Mouse (Mus musculus): Measurements from ENCODE around the gene Hoxc9.

Hoxc9 gene

DNA sequence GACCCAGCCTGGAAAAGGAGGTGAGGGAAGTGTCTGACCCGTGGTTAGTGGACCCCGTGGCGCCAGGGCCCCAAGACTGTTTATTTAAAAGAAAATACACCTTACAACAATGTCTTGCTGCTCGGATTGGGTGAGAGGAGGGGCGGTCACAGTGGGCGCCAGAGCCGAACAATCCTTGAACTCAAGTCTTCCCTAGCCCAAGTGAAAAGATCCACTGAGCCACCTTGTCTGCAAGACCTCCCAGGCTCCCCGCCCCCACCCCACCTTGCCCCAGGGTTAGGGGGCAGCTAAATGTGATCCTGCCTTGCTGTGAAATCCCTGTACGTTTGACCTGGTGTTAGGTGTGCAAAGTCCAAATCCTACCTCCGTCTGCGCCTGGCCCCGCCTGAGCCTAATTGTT lies 19.3 kb upstream of the Hoxc9 start:
- peak in 1 of 2 experiments; percentile 54 for DNase-seq

DNA sequence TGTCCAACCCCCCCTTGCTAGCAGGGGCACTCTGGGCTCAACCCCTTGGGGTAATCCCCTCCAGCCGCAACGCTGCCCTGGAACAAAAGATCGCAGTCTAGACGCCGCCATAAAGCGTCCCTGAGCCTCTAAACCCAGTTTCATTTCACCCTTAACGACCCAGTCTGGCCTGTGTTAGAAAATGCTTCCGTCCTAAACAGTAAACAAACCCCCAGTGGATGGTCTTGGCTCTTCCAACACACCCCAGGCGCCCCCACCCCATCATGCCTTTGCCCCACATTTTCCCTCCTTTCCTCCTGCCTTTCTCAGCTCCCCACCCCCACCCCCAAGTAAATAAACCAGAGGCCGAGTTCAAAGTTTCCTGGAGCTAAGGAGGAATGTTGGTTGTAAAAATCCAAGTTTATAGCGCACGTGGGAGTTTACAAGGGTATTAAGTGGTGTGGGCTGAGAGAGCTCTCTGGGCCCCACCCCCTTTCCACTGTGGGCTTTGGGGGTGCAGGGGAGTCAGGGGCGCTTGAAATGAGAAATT lies 16.5 kb upstream of the Hoxc9 start:
- DNase-seq = peak in 1 of 2 experiments; percentile 72

DNA sequence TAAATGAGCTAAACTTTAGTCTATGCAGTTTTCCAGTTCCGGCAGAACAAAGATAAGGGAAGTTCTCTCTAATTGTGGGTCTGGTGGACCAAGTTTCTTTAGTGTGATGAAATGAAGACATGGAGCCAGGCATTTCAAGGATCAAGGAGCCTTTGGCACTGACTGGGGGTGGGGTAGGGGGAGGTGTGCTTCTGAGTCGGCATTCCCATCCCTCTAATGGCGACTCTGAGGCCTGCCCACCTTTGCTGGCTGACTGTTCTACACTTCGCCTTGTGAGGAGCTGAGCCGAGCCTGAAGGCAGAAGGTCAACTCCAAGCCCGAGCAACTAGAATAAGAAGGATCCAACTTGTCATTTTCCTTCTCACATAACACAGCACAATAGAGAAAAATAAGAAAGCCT lies 14.5 kb upstream of the Hoxc9 start:
- peak in 1 of 2 experiments; percentile 80 for DNase-seq

DNA sequence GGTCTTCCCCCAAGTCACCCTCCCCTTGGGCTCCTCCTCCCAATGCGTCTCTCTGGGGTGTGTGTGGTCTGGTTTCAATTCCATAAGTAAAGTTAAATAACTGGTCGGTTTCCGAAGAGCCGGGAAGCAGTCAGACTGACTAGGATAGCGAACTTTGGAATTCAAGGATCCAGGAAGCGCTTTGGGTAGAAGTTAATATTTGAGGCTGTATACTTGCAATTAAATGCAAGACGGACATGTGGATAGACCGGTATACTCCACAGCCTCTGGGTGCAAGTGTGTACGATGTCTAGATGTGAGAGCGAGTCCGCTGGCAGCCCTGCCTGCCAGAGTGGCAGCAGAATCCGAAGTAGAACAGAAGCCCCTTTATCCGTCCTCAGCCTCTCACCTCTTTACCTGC lies 13.7 kb upstream of the Hoxc9 start:
- DNase-seq = peak in 1 of 2 experiments; percentile 68

DNA sequence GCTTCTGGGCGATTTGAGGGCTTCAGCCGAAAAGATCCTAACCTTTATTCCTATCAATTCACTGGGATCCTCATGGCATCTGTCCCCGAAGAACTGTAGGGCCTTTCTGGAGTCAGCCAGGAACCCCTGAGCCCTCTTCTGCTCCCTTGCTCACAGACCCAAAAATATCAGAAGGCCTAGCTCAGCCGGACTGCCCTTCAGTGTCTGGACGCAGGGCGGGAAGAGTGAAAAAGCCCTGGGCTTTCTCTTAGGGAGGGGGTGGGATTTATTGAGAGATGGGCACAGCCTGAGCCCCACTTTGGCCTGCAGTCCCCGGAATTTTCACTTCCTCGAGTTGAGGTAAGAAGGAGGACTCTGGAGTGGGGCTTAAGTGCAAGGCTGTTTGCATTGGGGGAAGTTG lies 13.0 kb upstream of the Hoxc9 start:
- DNase-seq = peak in 1 of 2 experiments; percentile 67

DNA sequence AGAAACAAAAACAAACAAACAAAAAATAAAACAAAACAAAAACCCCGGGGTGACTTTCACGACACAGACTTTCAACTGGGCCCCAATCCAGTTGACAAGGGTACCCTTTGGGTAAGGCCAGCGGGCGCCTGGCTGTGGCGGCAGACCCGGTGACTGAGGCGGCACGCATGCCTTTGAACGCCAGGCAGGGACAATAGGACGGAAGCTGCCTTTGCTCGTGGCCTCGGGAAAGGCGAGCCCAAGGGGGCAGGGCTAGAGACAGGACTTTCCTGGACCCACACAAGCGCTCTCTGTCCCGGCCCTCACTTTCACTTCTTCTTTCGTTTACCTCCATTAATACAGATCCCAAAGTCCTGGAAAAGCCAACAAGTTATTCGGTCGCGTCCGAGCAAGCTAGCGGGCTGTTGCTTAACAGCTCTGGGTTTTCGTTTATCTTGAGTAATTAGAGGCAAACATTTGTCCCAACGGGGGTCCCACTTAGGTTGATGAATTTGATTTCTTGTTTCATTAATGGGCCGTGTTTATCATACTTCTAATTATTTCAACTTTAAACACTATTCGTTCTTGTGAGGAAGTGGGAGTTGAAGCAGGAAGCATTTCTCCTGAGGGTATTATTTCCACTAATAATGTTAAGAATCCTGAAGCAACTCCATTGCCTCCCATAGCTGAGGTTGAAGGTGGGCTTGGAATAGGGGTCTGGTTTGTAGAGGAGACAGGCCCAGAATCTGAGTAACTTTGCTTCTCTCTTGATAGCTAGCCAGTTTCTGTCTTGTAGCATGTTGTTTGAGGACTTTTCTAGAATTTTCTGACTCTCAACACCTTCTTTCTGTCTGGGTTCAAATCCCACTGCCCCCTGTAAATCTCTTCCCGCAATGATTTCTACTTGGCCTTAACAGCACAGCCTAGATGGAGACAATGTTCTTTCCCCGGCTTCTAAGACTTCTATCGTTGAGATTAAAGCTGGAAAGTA lies 12.3 kb upstream of the Hoxc9 start:
- peak; percentile 79 to 87 for DNase-seq

DNA sequence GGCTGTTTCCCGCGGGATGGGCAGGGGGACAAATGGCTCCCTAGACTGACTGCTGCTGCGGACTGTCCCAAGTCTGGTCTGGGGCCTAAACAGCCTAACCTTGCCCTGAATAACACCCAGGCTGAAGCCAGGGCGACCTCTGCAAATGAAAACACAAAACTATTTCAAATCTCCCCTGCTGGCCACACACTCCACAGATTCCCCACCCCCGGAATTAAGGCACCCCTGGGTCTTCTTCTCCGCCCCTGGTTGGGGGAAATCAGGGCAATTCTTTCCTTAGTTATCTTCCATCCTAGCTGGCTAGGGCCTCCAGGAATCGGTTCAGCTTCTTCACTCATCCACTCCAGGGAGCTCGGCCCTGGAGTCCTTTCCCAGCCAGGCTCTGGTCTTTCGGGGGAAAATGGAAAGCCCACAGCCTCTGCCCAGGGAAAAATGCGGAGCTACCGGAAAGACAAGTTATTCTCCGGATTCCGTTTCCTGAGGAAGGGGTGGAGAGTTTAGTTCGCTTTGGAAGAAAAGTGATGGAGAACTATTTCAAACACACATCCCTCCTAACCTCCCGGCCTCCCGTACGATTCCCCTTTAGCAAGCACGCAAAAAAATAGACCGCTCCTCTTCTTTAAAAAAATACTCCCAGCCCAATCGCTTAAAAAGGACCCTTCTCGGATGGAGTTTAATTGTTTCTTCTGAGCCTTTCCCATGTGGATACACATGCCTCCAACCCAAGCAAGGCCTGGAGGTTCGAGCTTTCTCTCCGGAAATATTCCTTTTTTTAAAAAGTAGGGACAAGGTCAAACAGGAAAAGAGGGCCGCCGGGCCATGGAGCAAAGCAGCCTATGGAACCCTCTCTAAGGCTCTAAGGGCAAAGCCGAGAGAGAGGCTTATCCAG lies 11.0 kb upstream of the Hoxc9 start:
- DNase-seq = peak in 1 of 2 experiments; percentile 64

DNA sequence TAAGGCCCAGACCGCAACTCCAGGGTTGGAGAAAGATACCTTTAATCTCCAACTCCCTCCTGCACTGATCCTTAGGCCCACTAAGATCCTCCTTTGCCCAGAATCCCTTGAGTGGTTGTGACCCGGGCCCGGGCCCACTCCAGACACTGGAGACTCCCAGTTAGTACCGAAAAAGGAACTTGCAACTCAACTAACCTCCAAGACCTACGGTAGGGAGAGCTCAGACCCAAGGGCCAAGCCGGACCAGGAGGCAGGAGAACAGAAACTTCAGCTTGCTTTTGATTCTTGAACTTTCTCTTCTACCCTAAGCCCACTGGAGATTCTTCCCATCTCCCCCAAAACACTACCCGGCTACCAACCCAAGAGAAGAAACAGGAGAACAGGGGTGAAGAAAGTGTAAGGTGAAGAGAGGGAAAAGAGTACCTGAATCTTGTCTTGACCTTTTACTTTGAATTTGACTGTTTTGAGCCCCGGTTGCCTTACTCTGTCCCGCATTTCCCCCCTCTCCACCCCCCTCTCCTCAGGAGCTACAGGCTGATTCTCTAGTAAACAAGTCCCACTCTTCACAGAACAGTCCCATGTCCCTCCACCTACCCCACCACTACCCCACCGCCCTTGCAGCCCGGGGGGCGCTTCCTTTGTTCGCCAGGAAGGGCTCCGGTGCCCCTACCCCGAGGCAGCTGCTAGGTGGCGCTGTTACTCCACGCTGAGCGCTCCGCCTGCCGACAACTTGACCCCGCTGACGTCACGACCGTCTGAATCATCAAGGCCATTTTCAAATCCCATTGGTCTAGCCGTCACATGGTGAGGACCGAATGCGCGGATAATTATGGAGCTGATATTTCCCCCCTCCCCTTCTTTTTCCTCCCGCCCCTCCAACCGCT lies 10.1 kb upstream of the Hoxc9 start:
- peak; percentile 99 for DNase-seq

DNA sequence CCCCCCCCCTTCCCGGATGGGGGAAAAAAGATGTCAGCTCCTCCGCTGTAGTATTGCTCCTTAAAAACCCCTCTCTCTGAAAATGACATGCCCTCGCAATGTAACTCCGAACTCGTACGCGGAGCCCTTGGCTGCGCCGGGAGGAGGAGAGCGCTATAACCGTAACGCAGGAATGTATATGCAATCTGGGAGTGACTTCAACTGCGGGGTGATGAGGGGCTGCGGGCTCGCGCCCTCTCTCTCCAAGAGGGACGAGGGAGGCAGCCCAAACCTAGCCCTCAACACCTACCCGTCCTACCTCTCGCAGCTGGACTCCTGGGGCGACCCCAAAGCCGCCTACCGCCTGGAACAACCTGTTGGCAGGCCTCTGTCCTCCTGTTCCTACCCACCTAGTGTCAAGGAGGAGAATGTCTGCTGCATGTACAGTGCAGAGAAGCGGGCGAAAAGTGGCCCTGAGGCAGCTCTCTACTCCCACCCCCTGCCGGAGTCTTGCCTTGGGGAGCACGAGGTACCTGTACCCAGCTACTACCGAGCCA lies 9.4 kb upstream of the Hoxc9 start, which contains the start of gene Hoxc10:
Hoxc10 (plus strand) TSS at position 21 of the 536 bp plus-strand sequence.
- no peak for DNase-seq

DNA sequence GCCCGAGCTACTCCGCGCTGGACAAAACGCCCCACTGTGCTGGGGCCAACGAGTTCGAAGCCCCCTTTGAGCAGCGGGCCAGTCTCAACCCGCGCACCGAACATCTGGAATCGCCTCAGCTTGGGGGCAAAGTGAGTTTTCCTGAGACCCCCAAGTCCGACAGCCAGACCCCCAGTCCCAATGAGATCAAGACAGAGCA lies 9.0 kb upstream of the Hoxc9 start, which contains the start of gene Hoxc5:
Hoxc5 (plus strand) TSS at position 132 of the 199 bp plus-strand sequence.
- no peak for DNase-seq

DNA sequence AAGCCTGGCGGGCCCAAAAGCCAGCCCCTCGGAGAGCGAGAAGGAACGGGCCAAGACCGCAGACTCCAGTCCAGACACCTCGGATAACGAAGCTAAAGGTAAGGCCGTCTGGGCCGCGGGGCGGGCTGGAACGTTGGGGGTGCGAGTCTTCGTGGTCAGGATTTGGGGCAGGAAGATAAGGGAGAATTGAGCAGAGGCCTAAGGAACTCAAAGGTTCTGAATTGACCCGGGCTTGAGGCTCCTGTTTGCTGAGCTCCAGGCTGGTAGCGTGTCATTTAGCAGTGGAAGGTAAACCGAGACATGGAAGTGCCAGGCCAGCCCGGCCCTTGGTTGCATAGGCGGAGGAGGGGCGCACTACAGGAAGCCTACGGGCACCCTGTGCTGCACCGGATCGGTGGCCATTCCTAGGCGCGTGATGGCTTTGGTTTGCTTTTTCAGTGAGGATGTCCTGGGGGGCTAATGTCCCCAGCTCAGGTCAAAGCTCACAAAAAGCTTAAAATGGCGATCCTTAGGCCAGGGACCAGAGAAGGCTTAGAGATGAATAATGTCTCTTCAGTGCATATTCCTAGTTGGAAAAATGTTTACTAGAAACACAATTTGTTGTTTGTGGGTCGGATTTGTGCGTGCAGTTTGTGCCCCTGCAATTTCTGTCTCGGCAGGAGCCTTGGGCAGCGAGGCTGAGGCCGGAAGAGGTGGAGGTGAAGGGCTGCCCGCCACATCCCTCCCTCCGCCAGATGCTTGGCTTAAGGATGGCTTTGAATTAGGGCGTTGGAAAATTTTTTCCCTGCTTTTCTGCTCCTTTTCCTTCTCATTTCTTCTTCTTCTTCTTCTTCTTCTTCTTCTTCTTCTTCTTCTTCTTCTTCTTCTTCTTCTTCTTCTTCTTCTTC lies 8.5 kb upstream of the Hoxc9 start:
- peak; percentile 58 to 72 for DNase-seq

DNA sequence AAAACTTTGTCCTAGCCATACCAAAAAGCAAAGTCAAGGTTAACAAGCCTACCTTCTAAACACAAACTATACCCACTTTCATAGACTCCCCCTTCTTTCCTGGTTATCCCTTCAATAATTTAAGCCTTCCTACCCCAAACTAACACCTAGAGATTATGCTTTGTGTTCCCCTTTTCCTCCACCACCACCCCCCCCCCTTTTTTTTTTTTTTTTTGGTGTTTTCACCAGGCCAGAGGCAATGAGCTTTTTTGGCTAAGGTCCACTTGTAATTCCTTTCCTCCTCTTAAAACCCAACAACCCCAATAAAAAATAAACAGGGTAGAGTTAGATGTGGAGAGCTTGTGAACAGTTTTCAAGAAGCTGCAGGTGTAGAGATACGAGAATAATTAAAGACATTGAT lies 6.9 kb upstream of the Hoxc9 start:
- DNase-seq = no peak

DNA sequence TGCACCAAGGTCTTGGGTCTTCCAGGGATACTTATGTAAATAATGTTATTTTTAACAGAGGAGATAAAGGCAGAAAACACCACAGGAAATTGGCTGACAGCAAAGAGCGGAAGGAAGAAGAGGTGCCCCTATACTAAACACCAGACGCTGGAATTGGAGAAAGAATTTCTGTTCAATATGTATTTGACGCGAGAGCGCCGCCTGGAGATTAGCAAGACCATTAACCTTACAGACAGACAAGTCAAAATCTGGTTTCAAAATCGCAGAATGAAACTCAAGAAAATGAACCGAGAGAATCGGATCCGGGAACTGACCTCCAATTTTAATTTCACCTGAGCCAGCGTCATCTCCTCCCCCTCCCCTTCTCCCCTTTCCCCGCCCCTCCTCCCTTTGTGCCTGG lies 5.5 kb upstream of the Hoxc9 start:
- peak in 1 of 2 experiments; percentile 77 for DNase-seq

DNA sequence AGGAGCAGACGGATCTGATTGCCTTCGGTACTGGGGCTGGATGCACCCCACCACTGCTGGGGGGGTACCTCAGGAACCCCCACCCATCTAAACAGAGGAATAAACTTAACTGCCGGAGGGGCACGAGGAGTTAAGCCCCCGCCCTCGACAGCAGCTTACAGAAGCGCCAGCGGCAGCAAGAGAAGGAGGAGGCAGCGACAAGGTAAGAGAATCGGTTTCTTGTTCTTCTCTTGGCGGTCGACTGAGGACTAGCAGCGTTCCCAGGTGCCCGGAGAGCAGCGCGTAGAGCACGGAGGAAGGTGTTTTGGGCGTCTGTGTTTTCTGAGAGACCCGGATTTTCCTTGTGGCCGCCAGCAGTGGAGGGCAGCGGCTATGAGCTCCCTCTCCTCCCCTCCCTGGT lies 4.0 kb upstream of the Hoxc9 start:
- peak in 1 of 2 experiments; percentile 39 for DNase-seq

DNA sequence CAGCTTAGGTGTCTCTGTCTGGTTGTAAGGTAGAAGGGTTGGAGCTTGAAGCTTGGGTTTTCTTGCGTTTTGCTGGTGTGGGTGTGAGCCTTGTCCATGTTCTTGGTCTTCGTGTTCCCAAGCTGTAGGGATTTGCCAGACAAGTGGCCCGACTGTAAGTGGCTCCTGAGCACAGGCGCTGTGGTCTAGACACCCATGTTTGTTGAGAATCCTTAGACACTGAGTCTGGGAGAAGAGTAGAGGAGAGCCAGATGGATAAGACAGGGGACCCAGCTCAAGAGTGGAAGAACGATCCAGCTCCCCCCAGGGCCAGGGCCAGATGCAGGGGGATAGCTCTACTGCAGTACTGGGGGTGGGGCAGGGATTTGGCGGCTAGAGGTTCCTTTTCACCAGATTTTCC lies 3.5 kb upstream of the Hoxc9 start:
- peak in 1 of 2 experiments; percentile 34 for DNase-seq

DNA sequence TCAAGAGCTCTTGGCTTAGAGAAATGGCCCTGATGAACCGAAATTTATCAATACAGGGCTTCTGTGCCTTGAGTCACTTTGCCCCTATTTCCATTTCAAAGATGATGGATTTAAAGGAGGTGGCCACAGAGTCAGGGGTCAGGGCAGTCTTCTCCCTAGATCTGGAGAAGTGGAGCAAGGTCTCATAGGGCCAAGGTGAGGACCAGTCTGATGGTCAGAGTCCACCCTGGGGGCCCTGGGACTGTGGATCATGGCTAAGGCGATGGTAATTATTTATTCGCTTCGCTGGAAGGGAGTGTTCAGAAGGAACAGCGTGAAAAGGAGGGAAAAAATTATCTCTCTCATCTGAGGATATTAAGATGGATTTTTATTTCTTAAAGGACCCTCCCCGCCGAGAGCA lies 1.2 kb upstream of the Hoxc9 start:
- DNase-seq = no peak

DNA sequence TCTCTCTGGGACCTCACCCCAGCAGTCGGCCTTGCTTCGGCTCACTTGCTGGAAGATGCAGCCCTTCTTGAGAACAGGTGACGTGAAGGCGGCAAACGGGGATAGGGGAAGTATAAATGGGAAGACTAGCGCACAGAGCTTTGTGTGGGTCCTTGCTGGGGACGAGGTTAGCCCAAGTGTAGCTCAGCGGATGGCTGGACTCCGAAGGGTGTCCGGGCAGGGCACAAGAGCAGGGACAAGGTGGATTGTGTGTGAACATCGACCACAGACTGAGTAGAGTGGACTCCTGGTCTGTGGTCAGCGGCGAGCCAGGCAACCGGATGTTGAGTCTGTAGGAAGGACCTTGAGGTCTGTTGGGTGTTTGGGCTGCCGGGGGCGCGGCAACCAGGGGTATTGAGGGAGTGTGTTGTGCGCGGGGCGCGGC lies 539 bp upstream of the Hoxc9 start:
- DNase-seq = peak; percentile 74 to 83

DNA sequence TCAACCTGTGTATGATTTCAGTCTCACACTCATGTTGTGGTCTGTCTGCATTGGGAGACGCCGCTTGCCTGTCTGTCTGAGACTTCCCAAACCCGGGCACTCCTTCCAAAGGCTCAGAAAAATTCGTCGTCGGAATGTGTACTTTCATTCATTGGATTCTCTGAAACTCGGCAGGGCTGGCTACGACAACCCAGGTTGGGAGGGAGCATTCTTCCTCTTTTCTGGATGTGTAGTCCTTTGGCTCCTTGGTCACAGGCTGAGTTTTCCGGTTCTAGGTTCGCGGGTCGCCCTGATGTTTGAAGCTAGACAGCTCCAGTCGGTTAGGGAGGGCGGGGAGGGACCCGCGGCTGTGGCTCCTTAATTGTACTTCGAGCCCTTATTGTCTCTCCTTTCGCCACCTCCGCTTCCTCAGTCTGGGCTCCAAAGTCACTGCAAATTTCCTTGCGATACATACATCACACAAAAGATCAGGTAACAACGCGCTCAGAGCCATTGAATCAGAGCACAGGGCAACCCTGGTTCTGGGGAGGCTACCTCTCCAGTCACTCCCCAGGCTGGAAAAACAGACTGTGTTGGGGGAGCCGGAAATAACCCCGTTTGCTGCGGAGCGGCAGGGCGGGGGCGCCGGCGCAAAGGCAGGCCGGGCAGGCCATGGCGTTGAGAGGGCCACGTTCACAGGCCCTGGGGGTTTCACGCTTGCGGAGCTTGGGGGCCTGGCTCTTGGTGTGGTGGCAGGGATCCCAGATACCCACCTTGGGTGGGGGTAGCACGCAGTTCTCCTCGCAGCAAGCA lies 588 bp downstream of the Hoxc9 start:
- peak; percentile 63 to 75 for DNase-seq

DNA sequence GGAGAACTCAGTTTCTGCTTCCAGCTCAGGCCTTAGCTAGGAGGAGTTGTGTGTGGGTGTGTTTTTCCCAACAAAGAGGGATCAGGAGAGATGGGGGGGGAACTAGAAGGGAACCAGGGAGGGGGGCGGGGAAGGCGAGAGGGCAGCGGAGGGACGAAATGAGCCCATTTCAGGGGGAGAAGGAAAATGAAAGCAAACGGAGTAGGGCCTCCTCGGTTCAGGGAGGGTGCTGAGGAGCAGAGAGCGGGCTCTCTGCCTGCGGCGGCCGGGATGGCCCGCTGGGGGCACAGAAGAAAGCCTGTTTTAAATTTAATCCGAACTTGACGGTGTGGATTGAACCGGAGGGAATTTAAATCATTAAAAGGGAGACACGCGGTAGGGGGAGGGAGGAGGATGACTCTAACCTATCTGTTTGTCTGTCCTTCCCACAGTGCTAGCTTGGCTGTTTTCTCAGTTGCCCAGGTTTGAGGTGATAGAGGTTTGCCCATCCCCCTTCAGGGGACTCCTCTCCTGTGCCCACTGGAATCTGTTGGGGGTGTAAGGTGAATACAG lies 1.3 kb downstream of the Hoxc9 start:
- peak; percentile 42 to 56 for DNase-seq
